Mouse (Mus musculus): ENCODE results near the gene Lima1.
"Not testable (repeated sequence)": the region's sequence is repeated elsewhere in the genome, so short reads cannot be mapped to it uniquely, and the experiment has no call there.

Gene Lima1

DNA sequence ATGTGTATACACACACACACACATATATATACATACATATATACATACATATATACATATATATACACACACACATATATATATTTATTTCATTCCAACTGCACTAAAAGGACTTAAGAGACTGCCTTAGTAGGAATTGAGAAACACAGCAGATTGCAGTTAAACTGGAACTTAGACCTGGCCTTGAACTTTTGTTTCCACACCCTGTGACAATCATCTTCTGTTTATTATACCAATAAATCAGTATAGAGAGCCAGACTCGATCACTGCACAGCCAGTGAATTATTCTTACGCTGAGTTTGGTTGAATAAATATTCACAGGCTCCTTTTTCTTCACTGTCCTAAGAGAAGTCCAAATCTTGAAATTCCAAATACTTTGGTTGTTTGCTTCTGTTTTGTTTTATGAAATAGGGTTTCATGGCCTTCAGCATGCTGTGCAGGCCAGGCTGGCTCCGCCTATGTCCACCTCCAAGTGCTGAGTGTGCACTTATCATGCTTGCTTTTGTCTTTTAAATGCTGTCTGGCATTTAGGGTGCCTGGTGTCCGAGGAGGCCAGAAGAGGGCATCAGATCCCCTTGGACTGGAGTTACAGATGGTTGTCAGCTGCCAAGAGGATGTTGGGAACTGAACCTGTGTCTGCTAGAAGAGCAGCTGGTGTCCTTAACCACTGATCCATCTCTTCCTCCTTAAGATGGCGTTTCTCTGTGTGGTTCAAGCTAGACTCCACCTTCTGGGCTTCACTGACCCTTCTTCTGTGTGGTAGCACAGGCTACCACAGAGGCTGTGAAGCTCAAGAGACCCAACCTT, 41.4 kb downstream of the Lima1 start:
- DNase-seq = no peak

DNA sequence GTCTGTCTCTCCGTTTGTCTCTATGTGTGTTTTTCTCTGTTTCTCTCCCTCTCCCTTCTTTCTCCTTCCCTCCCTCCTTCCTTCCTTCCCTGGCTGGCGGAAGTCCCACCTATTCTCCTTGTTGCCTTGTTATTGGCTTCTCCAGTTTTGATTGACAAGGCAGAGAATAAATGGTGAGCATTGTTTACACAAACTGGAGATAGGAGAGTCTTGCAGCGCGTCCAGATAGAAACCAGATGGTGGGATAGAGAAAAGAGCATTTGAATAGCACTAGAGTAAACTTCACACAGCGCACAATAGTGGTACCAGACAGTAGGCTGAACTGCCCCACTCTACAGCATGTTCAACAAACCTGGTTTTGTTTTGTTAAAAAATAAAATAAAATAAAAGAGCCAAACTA, 43.7 kb downstream of the Lima1 start:
- DNase-seq = no peak

DNA sequence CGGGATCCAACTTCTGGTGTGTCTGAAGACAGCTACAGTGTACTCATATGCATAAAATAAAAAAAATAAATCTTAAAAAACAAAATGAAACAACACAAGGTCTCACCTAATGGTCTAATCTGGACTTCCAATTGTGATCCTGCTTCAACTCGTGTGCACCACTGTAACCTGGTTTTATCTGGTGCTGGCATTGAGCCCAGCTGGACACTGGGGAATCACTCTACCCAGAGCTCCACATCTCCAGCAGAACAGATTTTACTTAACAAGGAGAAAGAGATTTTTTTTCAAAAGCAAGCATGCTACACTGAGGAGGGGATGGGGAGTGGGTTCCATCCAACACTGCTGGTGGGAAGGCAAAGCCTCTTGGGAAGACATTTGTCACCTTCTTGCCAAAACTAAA, 47.2 kb downstream of the Lima1 start:
- no peak for DNase-seq

DNA sequence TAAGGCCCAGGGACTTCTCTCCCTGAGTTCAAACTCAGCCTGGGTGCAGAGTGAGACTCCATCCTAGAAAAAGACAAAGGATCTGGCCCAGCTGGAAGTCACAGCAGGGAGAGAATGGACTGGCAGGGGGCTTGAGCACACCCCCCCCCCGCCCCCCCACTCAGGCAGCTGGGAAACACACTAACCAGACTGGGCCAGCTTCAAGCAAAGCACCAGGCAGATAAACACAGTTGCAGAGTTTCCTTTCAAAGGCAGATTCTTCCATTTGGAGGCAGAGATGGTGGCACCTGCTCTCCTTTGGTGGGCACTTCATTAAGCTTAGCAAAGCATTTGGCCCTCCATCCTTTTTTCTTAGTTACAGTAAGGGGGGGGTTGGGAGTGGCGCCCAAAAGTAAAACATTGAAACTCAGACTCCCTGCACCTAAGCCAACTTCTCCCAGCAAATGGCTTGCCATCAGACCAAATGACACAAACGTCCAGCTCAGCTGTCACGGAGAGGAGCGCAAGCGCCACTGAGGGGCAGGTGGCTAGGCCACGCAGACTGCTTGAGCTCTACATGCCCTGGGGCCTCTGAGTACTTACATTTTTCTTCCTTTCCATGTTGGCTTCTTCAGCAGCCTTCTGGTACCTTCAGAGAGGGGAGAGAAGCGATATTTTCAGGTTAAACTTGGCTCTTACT, 48.9 kb downstream of the Lima1 start:
- DNase-seq = no peak

DNA sequence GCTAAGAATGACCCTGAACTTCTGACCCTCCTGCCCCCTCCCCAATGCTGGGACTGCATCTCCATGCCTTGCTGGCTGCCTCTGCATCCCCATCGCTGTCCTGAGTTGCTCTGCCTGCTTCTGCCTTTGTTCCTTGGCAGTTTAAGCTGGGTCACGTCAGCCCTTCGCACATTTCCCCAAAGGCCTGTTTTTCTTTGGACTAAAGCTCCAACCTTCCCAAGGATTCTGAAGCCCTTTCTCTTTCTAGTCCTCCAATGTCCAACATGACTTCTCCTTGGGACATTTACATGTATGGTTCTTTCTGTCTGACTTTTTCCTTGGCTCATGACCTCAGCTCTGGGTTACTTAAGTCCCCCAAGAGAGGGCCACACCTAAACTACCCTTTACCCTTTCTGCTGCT, 50.0 kb downstream of the Lima1 start:
- DNase-seq = no peak

DNA sequence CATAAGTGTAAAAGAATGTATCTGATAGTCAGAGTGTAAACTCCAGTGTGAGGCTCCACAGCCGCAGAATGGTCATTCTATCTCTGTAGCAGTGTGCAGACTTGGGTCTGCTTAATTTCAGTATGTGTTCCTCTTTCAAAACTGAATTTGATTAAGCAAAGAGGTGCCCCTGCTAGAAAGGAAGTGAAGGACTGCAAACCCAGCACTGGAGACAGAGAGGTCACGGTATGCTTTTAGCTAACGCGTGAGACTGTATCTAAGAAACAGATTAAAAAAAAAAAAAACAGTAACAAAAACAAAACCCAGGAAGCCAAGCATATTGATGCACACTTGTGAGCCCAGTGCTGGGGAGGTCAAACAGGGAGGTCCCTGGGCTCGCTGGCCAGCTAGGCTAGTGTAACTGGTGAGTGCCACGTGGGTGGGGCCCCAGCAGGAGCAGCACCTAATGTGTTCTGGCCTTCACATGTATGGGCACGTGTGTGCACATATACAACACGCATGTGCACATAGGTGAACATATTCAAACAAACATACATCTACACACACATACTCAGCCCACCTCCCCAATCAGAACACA, 51.8 kb downstream of the Lima1 start:
- DNase-seq = no peak

DNA sequence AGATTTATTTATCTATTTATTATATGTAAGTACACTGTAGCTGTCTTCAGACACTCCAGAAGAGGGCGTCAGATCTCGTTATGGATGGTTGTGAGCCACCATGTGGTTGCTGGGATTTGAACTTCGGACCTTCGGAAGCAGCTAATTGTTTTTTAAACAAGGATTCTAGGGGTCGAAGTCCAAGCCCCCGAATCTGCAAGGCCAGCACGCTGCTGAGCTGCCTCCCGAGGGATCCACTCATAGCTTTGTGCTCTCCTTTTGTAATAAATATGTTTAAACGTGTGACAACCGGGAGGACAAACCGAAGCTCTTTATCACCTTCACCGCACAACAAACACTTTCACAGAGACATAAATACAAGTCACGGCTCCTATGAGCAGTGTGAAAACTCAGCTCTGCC, 52.8 kb downstream of the Lima1 start:
- DNase-seq = not testable (repeated sequence)

DNA sequence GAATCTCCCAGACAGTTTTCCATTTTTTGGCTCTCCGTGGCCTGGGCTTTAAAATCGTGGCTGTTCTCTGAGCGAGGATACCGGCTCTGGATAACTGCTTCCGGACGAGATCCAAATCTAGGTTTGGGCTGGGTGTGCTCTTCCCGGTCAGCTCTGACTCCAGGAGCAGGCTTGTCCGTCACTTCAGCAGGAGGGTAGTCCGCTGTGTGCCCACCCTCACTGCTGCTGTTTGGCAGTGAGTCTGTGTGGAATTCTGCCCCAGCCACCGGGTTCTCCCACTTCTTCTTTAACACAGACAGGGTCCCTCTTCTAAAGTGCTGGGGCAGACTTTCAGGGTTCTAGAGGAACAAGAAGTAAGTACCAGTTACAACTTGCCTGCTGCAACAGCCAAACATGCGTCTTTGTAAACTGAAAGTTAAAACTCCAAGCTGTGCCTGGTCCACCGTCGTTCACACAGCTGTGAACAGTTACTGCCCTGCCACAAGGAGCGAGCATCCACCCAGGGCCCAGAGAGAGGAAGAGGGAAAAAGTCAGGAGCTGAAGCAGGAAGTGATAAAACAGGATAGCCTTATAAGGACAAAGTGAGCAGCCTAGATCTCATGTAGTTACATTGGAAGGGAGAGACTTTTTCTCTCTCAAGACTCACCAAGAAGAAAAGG, 55.5 kb downstream of the Lima1 start:
- DNase-seq = no peak

DNA sequence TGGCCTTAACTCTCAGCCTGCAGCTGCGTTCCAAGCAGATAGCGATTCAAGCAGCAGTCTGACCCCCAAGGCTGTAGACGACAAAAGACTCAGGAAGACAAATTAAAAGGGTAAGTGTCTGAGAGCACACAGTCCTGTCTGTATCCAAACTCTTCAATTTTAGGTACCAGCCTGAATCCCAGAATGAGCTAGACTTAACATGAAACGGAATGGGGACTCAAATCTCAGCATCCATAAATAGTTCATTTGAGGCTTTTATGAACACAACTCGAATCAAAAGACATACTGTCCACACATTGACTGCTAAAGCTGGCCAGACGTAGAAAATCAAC, 56.2 kb downstream of the Lima1 start:
- no peak for DNase-seq

DNA sequence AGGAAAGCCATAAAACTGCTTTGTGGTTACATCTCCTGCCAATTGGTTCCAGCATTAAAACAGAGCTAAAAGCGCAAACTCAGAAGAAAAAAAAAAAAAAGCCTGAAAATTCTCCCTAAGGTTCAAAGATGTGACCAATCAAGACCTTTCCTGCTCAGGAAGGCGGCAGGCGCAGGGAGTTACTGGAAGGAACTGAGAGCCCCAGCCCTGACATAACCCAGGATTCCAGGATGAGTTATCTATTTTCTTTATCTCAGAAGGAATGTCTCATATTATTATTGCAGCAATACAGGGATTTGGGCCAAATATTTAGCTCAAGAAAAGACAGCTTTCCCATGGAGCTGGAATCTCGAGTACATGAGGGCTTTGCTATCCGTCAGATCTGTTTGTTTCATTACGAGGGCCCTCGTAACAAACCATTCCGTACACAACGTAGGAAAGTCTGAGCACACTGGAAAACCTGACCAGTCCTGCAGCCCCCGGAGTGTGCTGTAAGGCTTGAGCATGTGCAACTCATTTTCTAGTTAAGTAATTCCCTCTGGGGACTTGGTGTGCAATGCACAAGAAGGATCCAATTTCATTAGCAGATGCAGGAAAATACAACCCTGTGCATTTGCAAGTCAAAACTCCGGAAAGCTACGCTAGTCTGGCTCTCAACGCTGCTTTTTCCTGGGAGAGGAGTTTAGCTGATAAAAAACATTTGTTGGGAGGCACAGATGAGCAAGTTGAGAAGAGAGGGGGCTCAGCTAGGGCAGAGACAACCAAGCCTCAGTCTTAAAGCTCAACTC, 56.7 kb downstream of the Lima1 start:
- DNase-seq = peak; percentile 21

DNA sequence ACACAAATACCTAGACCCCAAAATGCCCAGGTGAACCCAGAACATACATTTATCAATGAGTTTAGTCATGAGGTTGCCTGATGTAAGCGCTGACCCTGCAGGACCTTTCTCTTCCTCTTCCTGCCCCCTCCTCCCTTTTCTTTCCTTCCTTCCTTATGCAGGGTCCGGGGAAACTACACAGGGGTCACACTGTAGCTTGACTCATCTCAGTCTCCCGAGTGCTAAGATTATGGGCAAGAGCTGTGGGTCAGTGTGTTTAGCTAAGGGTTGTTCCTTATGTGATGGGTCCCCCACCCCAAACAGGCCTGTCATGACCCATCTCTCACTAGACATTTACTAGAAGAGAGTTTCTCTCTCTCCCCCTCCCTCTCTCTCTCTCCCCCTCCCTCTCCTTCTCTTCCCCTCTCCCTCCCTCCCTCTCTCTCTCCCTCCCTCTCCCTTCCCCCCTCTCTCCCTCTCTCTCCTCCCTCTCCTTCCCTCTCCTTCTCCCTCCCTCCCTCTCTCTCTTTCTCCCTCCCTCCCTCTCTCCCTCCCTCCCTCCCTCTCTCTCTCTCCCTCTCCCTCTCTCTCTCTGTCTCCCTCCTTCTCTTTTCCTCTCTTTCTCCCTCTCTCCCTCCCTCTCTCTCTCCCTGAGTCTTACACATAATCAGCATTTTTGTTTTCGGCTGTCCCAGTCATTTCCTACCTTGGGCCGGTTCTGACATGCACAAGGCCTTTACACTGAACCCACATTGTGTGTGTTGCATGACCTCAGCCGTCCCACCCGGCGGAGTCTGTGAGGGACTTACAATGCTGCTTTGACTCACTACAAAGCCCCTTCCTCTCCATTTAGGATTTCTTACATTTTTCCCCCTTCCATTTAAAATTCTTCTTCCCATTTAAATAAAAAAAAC, 57.7 kb downstream of the Lima1 start:
- no peak for DNase-seq

DNA sequence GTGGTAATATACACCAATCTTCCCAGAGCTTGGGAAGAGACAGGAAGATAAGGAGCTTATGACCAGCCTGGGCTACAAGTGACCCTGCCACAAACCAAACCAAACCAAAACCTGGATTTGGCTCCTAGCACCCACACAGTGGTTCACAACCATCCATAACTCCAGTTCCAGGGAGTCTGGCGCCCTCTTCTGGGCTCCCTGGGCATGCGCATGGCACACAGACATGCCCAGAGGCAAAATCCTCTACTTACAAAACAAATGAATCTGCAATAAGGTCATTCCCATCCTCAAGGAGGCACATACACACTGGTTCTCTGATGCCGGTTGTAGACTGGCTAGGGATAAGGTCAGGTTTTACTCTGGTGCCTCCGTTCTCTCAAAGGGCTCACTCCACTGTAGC, 59.3 kb downstream of the Lima1 start:
- DNase-seq = no peak

DNA sequence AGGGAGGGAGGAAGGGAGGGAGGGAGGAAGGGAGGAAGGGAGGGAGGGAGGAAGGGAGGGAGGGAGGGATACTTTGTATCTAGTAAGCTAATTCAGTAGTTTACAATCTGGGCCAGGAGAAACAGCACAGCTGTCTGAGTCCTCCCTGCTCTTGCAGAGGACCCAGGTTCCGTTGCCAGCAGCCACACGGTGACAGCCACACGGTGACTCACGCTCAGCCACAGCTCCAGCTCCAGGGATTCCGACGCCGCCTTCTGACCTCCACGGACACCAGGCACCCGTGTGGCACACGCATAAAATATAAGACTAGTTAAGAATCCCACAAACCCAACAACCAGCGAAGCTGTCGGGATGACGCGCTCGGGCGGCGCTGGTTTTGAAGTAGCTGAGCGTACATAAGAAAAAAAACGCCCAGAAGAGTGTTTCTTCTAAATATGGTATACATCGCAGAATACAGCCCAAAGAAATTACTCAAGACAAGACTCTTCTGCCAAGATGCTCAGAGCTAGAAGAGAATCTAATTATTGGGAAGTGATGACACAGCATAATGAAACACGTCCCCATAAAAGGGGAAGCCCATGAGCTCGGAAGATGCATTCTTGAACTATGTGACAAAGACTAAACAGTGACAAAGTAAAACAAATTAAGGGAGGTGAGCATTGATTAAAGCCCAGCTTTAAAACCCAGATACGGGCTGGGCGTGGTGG, 60.5 kb downstream of the Lima1 start:
- no peak for DNase-seq

DNA sequence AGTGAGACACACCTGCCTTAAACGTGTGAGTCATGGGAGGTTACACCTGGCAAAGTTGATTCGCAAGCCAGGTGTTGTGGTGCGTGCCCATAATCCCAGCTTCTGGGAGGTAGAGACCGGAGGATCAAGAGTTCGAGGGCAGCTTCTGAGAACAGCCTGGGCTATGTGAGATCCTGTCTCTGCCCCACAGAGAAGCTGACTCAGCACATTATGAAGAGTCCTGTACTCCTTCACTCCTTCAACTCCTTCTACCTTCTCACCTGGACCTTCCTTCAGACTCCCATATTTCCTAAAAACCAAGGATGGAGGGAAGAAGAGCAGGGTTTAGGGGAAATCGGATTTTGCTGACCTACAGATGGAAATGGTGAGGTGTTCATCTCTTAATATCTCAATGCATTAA, 61.6 kb downstream of the Lima1 start:
- no peak for DNase-seq

DNA sequence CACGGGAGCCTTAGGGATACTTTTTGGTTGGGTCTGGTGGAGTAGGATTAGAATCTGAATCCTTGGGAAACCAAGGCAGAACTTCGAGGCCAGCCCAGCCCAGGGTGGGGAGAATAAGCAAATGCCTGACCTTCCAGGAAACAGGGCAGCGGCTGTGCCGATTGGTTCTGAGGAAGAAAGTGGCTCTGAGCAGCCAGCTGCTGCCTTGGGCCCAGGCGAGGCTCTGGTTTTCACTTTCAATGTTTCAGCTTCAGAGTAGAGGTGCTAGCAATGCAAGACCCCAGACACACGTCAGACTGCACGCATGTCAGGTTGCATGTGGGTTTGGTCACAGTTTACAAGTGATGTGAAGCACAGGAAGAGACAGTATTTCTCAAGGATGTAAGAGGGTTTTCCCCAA, 63.2 kb downstream of the Lima1 start:
- no peak for DNase-seq

DNA sequence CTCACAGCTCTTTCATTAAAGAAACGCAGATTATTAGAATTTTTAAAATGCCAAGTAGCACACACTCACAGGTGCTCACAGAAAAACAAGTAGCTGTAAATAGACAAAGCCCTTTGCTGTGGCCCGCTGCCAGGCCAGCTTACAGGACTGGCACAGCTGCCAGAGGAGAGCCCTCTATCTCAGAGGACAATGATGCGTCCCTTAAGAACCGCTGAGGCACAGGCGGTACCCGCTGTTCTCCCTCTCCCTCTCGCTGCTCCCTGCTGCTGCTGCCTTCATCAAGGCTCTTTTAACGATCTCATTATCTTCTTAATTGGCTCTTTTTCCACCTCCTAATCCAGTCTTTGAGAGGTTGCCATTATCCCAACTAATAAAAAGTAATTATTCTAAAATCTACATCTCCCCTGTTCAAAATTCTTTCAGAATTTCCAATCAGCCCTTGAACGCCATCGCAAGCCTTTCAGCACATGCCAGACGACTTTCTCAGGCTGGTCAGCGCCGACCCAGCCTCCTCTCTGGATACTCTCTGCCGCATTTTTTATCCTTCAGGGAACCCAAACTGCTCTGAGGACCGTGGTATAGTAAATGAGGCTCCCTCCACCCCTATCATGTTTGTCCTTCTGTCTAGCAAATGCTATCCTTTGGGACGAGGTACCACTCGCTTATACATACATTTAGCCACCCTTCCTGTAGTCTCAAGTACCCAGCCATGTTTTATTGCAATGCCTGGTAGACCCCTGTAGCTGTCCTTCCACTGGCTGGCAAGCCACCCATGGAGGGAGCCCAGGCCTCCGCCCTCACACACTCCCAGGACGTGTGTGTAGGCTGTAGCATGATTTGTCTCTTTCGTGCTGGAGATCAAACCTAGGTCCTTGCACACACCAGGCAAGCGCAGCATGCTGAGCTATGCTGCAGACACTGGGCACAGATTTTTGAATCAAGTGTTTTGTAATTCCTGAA, 67.2 kb downstream of the Lima1 start:
- peak; percentile 54 for DNase-seq

DNA sequence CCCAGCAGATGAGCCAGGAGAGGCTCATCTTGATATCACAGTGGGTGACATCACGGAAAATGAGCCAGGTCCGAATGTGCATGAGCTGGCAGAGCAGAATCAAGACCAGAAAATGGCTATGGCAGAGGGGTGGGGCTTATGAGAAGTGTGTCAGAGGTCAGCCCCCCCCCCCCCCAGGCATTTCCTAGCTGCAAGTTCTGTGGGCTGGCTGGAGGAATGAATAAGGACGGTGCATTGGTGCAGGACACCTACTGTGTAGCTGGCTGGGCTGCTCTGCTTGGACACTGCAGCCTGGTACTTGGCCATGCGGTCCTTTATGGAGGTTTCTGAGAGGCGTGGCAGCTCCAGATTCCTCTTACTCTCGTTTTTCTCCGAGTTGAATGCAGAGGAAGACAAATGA, 69.1 kb downstream of the Lima1 start:
- no peak for DNase-seq

DNA sequence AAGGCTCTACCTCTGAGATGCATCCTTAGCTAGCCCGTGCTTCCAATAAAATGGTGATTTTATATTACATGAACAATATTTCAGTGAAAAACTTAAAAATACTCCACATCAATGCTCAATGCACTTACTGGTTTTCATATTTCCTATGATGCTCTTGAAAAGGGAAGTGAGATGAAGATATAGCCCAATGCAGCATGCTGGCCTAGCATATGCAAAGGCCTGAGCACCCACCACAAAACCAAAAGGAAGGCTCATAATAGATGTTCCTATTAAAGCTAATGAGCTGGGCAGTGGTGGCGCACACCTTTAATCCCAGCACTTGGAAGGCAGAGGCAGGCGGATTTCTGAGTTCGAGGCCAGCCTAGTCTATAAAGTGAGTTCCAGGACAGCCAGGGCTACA, 69.6 kb downstream of the Lima1 start:
- no peak for DNase-seq

DNA sequence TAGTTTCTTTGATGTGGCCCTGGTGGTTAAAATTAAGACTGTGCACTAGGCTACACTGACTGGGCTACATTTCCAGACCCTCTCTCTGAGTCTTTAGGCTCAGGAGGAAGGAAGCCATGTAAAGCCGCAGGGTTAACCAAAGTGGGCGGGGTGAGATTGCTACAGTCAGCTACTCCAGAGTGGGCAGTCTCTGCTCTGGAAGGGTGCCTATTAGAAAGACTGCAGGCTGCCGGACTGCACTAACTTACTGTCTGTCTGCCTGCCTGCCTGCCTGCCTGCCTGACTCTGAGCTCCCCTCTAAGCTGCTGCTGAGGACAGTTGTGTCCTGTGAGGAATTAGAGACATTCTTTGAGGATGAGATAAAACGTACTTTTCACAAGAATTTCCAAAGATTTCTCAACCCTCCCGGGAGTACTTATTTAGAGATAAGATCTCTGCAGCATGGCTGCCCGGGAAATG, 72.0 kb downstream of the Lima1 start:
- DNase-seq = no peak
